Mouse (Mus musculus) G1E (cell line): ENCODE data around the gene Iqschfp.

Source experiments
- CTCF ChIP-seq: IDR thresholded peaks from 2 replicates; pipeline ENCODE4 v1.5.1; 2012; ENCODE audit warnings: low read depth, low read length, inconsistent platforms, mixed read lengths
- GATA1 ChIP-seq: IDR thresholded peaks from 2 replicates; pipeline ENCODE4 v1.6.1; 2012; ENCODE audit warnings: borderline replicate concordance, low read length, inconsistent platforms, mixed read lengths
- TAL1 ChIP-seq: conservative IDR thresholded peaks from 2 replicates; pipeline ENCODE4 v1.6.1; 2012; ENCODE audit warnings: low read depth, low read length, inconsistent platforms, mixed read lengths

GRCm38 (mm10) chr3:68589220-68589840 lies 697.3 kb downstream of the Iqschfp start:
- TF ChIP-seq CTCF (no peak), GATA1 (no peak), TAL1 (no peak)
